Mouse (Mus musculus) intestine, embryonic 14.5 days (tissue): Measurements from ENCODE around the gene Diaph2. TPM values are rescaled to one million over a fixed set of nuclear protein-coding genes. Genes with fewer than 3 reads are reported as not detected.

Experiments
- ATAC-seq: fragments of 200-750 bp; cut with Nextera tagmentation; replicated peaks from 2 replicates; pipeline ENCODE4 v1.8.0; 2017; ENCODE audit warnings: low read depth, moderate number of reproducible peaks, moderate TSS enrichment, moderate library complexity; ENCODE audit not compliant: low FRiP score, low TSS enrichment
- DNase-seq: peaks from one replicate; pipeline ENCODE4 v3.0.0-alpha.2; 2018; ENCODE audit warnings: low spot score
- H3K27ac ChIP-seq: fragments of 300-500 bp; sonication (generic); 2 replicates; pipeline ENCODE4 v1.5.1; 2014; ENCODE audit warnings: low read depth, mild to moderate bottlenecking, control low read depth
- H3K27me3 ChIP-seq: fragments of 300-500 bp; sonication (generic); replicated peaks from 2 replicates; pipeline ENCODE4 v1.6.1; 2014; ENCODE audit warnings: low read length, control low read depth; ENCODE audit not compliant: control insufficient read depth, insufficient read depth
- H3K36me3 ChIP-seq: fragments of 300-500 bp; sonication (generic); 2 replicates; pipeline ENCODE4 v1.6.1; 2014; ENCODE audit warnings: low read length, control low read depth; ENCODE audit not compliant: control insufficient read depth, insufficient read depth
- H3K4me1 ChIP-seq: fragments of 300-500 bp; sonication (generic); replicated peaks from 2 replicates; pipeline ENCODE4 v1.6.1; 2014; ENCODE audit warnings: low read length, control low read depth, mixed read lengths; ENCODE audit not compliant: control insufficient read depth, insufficient read depth
- H3K4me2 ChIP-seq: fragments of 300-500 bp; sonication (generic); 2 replicates; pipeline ENCODE4 v1.6.1; 2014; ENCODE audit warnings: low read length
- H3K4me3 ChIP-seq: fragments of 300-500 bp; sonication (generic); 2 replicates; pipeline ENCODE4 v1.5.1; 2014; ENCODE audit warnings: low read depth, low read length, control low read depth, mixed read lengths
- H3K9ac ChIP-seq: fragments of 300-500 bp; sonication (generic); 2 replicates; pipeline ENCODE4 v1.6.1; 2014; ENCODE audit warnings: mild to moderate bottlenecking, low read length
- H3K9me3 ChIP-seq: fragments of 300-500 bp; sonication (generic); 2 replicates; pipeline ENCODE4 v1.6.1; 2016; ENCODE audit warnings: low read length, control low read depth; ENCODE audit not compliant: control insufficient read depth
- WGBS: fragments of 180-500 bp; shearing (Covaris S2); extraction: QIAGEN DNeasy Blood & Tissue Kit; methylation state at CpG from one replicate; pipeline ENCODE4 v1.1.7; 2014; 5-methylcytosine and 5-hydroxymethylcytosine counted together
- polyA plus RNA-seq: library from polyadenylated mRNA; unstranded; fragments of >200 nt; fragmentation: Nextera tagmentation; extraction: Ambion mirVana; gene quantifications from 2 replicates; pipeline ENCODE4 v1.2.1, GENCODE M21; 2014

The Diaph2 gene
- polyA plus RNA-seq, 1 experiment from 2014 or later = 4.5 TPM

DNA sequence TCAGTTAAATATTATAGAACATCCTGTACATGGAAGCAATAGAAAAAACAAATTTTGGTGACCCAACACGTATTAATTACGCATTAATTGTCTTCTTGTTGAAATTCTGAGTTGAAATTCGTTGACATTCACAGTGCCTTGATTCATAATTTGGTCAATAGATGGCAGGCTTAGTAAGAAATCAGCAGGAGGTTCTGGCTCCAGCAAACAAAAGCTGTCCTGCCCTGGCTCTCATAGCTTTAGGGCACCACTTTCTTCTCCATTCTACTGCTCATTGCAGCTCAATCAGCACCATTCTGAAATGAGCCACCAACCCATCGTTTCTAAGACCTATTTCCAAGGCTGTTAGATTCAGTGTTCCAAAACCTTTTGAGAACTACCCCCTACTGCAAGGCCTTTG is 225.3 kb downstream of the Diaph2 start:
- Histone ChIP-seq H3K4me3 (no peak overlapping the region), H3K4me1 (no peaks in the 10 kb centered on the region), H3K4me2 (no peak overlapping the region), H3K27me3 (no peaks in the 10 kb centered on the region), H3K36me3 (no peaks in the 10 kb centered on the region), H3K27ac (no peak overlapping the region), H3K9ac (no peak overlapping the region), H3K9me3 (no peaks in the 10 kb centered on the region)
- DNase-seq (no peak), ATAC-seq (no peak)
- WGBS = 71% methylated on average over 4 of the region's 4 CpGs

DNA sequence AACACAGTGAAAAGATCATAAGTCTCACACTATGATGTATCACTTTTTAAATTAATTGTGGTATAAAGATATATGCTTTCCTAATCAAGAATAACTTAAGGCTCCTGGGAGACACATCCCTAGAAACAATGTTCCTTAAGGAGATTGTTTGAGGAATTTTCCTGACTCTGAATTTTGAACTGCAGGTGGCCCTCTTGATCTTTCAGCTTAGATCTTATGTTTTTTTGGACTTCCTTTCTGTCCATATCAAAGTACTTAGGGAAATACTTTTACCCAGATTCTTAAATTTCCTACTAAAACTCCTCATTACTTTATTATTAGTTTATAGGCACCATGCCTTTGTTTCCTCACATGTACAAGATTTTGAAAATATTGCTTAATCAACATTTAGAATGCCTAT is 258.7 kb downstream of the Diaph2 start:
- ATAC-seq = no peak
- Histone ChIP-seq H3K27me3 (no peaks in the 10 kb centered on the region), H3K4me3 (no peak overlapping the region), H3K27ac (no peak overlapping the region), H3K9ac (no peak overlapping the region), H3K9me3 (no peaks in the 10 kb centered on the region), H3K4me2 (no peak overlapping the region), H3K4me1 (no peaks in the 10 kb centered on the region), H3K36me3 (no peaks in the 10 kb centered on the region)
- no peak for DNase-seq

DNA sequence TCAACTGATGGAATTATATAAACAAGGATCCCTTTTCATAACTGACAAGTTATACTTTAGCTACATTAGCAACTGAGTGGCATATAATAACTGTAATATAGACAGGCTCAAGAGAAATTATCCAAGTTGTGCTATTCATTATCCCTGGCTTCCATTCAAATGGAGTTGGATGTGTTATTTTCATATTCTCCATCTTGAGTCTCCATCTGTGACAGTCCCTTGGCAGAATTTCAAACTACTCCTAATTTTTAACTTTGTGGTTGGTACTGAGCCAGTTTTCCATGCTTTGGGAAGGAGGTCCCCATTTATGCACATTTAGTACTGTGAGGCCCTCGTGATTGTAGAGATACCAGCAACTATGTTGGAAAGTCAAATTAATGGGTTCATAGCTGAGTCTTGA is 270.2 kb downstream of the Diaph2 start:
- DNase-seq (no peak), ATAC-seq (no peak)
- Histone ChIP-seq H3K4me1 (no peaks in the 10 kb centered on the region), H3K27me3 (no peaks in the 10 kb centered on the region), H3K9me3 (no peaks in the 10 kb centered on the region), H3K36me3 (no peaks in the 10 kb centered on the region), H3K9ac (no peak overlapping the region), H3K4me3 (no peak overlapping the region), H3K4me2 (no peak overlapping the region), H3K27ac (no peak overlapping the region)
- 67% methylated on average over 1 of the region's 1 CpGs for WGBS

DNA sequence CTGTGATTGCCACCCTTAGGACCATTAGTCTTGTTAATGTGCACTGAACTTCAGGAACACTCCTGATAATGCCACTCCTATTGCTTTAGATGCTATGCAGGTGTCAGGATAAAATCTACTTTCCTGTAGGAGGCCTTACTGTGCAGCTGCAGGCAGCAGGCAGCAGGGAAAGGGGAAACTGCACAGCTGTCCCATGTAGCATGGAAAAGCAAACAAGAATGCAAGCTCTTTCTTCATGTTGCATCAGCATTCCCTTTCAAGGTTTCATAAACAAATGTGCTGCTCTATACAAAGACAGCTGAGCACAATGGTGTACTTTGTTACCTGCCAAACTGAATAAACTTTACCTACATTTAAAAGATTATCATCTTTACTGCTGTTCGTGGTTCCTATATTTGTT is 295.0 kb downstream of the Diaph2 start:
- 72% methylated on average over 1 of the region's 1 CpGs for WGBS
- DNase-seq (no peak), ATAC-seq (no peak)
- Histone ChIP-seq H3K27me3 (no peaks in the 10 kb centered on the region), H3K9me3 (no peaks in the 10 kb centered on the region), H3K27ac (no peak overlapping the region), H3K4me1 (no peaks in the 10 kb centered on the region), H3K9ac (no peak overlapping the region), H3K4me2 (no peak overlapping the region), H3K4me3 (no peak overlapping the region), H3K36me3 (no peaks in the 10 kb centered on the region)

DNA sequence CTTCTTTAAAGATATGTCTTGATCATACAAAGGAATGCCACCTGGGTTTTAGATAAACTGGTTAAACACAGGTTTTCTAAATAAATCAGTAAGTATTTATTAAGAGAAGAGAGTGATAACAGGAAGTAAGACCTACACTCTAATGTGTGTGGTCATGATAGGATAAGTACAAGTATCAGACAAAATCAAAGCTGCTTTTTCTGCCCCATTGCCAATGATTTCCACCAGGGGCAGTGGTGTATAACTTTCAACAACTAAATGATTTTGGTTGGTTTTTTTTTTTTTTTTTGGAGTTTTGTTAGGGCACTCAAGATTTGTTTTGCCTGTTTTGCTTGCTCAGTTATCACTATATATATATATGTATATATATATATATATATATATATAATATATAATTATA is 399.7 kb downstream of the Diaph2 start:
- no peaks in the 10 kb centered on the region for H3K36me3 ChIP-seq
- H3K27me3 ChIP-seq = no peaks in the 10 kb centered on the region
- H3K4me1 ChIP-seq = no peaks in the 10 kb centered on the region
- H3K4me2 ChIP-seq = no peak overlapping the region
- H3K27ac ChIP-seq = no peak overlapping the region
- H3K9me3 ChIP-seq = no peaks in the 10 kb centered on the region
- DNase-seq (no peak), ATAC-seq (no peak)
- H3K9ac ChIP-seq = no peak overlapping the region
- H3K4me3 ChIP-seq = no peak overlapping the region

DNA sequence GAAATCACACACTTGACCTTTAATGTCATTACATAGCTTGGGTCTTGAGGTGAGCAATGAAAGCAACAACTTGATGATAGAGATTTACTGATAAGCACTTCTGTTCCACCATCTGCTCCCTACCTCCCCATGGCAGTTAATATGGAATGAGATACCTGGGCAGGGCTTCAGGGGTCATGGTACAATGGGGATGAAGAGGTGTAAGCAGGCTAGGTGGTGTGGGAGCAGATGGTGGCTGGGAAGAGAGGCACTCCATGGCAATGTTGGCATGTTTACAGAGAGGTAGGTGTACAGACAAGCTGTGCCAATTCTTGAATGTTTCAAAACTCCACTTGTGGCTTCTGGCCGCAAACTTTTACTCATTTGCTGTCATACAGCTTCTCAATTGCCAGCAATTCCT is 402.6 kb downstream of the Diaph2 start:
- no peak overlapping the region for H3K27ac ChIP-seq
- H3K27me3 ChIP-seq = no peaks in the 10 kb centered on the region
- no peak overlapping the region for H3K4me2 ChIP-seq
- H3K9ac ChIP-seq = no peak overlapping the region
- no peaks in the 10 kb centered on the region for H3K9me3 ChIP-seq
- no peak for ATAC-seq
- DNase-seq = no peak
- no peak overlapping the region for H3K4me3 ChIP-seq
- 89% methylated on average over 1 of the region's 1 CpGs for WGBS
- no peaks in the 10 kb centered on the region for H3K4me1 ChIP-seq
- no peaks in the 10 kb centered on the region for H3K36me3 ChIP-seq

DNA sequence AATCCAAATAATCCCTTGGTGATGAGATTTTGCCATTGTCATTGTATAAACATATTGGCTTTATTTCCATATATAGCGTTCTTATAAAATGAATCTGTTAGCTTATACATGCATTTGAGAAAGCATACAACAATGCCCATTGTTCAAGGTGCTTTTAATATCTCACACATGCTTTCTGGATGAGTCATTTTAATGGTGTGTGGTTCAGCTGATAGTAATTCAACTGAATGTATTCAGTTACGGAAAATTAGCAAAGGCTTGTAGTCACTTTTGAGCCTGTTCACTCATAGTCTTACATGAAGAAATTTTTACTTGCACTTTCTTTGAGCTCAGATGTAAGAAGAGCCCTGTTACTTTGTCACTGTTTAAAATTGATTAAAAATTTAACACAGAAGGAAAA is 423.6 kb downstream of the Diaph2 start:
- no peak for ATAC-seq
- 89% methylated on average over 2 of the region's 2 CpGs for WGBS
- Histone ChIP-seq H3K27me3 (no peaks in the 10 kb centered on the region), H3K9ac (no peak overlapping the region), H3K9me3 (no peaks in the 10 kb centered on the region), H3K4me3 (no peak overlapping the region), H3K4me1 (no peaks in the 10 kb centered on the region), H3K4me2 (no peak overlapping the region), H3K27ac (no peak overlapping the region), H3K36me3 (no peaks in the 10 kb centered on the region)
- DNase-seq = no peak

DNA sequence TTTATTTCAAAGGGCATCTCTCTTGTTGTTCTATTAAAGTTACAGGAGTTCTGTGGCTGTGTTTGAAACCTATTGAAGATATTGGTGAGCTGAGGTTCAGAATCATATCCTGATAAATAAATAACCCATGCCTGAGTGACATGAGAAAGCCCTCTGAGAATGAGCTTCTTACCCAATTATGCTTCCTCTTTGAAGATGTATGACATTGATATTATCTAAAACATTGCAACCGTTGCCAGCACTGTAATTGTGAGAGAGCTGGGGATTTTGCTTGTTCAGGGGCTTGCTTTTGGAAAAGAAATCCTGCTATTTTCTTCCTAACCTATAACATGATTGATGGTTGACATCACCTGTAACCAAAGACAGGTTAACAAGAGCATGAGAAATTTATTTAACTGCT is 438.3 kb downstream of the Diaph2 start:
- no peak for ATAC-seq
- H3K4me3 ChIP-seq = no peak overlapping the region

DNA sequence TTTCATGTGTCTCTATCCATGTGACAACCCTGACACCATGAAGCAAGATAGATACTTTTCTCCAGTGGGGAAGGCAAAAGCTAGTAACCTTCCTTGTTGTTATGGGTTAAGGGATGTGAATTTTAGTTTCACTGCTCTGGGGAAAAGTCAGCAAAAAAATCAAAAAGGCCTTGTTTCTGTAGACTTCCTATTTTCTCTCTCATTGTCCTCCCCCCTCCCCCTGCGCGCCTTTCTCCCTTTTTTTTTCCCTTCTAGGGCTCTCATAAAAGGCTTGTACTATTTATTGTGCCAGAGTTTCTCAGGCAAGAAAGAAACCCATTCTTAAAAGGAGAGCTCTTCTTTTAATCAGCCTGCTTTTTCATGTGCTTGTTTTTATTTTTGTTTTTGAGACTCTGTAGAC is 438.9 kb downstream of the Diaph2 start:
- no peaks in the 10 kb centered on the region for H3K4me1 ChIP-seq
- H3K4me2 ChIP-seq = no peak overlapping the region
- no peak overlapping the region for H3K27ac ChIP-seq
- H3K27me3 ChIP-seq = no peaks in the 10 kb centered on the region
- no peak overlapping the region for H3K4me3 ChIP-seq
- DNase-seq (no peak), ATAC-seq (no peak)
- H3K36me3 ChIP-seq = no peaks in the 10 kb centered on the region
- no peak overlapping the region for H3K9ac ChIP-seq
- WGBS = 91% methylated on average over 2 of the region's 2 CpGs
- no peaks in the 10 kb centered on the region for H3K9me3 ChIP-seq

More for the DNA sequence above, 438.3 kb downstream of the Diaph2 start:
- Histone ChIP-seq H3K9ac (no peak overlapping the region), H3K27me3 (no peaks in the 10 kb centered on the region), H3K4me2 (no peak overlapping the region), H3K9me3 (no peaks in the 10 kb centered on the region), H3K27ac (no peak overlapping the region), H3K4me1 (no peaks in the 10 kb centered on the region), H3K36me3 (no peaks in the 10 kb centered on the region)
- DNase-seq = no peak
- 52% methylated on average over 1 of the region's 1 CpGs for WGBS
